Mouse (Mus musculus): Measurements from ENCODE around the gene Ugt1a8.

DNA sequence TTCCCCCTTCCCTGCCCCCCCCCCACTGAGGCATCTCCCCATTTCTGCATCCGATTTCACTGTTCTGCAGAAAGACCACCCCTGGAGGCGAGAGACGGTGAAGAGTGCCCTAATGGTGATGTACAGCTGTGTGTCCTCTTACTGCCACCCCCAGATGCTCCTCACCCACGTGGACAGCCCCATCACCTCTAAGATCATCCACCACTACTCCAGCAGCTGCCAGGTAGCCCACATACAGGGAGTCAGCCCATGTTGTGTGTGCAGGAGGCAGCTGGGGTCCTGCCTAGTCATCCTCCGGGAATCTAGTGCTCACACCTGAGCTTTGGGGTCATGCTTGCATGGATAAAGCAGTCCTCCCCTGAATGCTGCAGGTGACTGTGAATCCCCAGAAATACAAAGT is 156.2 kb downstream of the Ugt1a8 start:
- no peak for TF ChIP-seq POLR2A (IDR thresholded peaks at IDR 0.05; ENCODE audit: insufficient read depth, low read depth, low read length)
- no peak for TF ChIP-seq CTCF (IDR thresholded peaks at IDR 0.05; ENCODE audit: insufficient read depth, low read depth, low read length)

Data from olfactory bulb, adult 2 months (tissue).